Mouse (Mus musculus) C2C12 (cell line): ENCODE measurements around the gene Nrp2.

ENCODE experiments used
- CEBPB ChIP-seq: IDR thresholded peaks from one replicate; pipeline ENCODE4 v1.6.1; 2011; ENCODE audit warnings: low read depth, mild to moderate bottlenecking, control low read depth, moderate library complexity
- CTCF ChIP-seq: IDR thresholded peaks from one replicate; pipeline ENCODE4 v1.5.1; 2011; ENCODE audit not compliant: control insufficient read depth, insufficient read depth, insufficient read length
- FOSL1 ChIP-seq: IDR thresholded peaks from one replicate; pipeline ENCODE4 v1.8.0; 2011; ENCODE audit warnings: mild to moderate bottlenecking, low read length; ENCODE audit not compliant: poor library complexity, insufficient read depth, severe bottlenecking
- MAX ChIP-seq: IDR thresholded peaks from one replicate; pipeline ENCODE4 v1.6.1; 2011; ENCODE audit warnings: mild to moderate bottlenecking, control low read depth
- MYOD1 ChIP-seq: IDR thresholded peaks from one replicate; pipeline ENCODE4 v1.6.1; 2011; ENCODE audit warnings: low read depth; ENCODE audit not compliant: control insufficient read depth, insufficient read length
- USF1 ChIP-seq: IDR thresholded peaks from one replicate; pipeline ENCODE4 v1.6.1; 2011; ENCODE audit warnings: low read depth, mild to moderate bottlenecking, control low read depth, moderate library complexity

DNA sequence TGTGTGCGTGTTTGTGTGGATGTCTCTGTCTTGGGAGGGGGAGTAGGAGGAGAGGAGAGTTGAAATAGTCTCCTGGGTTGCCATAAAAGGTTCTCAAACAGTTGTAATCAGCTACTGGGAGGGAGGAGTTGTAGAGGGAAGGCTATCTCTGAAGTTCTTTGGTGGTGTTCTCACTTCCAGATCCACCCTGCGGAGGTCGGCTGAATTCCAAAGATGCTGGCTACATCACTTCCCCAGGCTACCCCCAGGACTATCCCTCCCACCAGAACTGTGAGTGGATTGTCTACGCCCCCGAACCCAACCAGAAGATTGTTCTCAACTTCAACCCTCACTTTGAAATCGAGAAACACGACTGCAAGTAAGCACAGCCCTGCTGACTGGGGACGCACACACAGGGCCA is 15.7 kb downstream of the Nrp2 start:
- TF ChIP-seq CTCF (no peak), MAX (no peak), MYOD1 (no peak), USF1 (no peak), CEBPB (no peak), FOSL1 (no peak)
